Mouse (Mus musculus): Measurements from ENCODE around the gene Slc39a7. TPM values are rescaled to one million over a fixed set of nuclear protein-coding genes. Genes with fewer than 3 reads are reported as not detected.

Slc39a7 gene
- total and polyA plus RNA-seq, 2 experiments = 54.7 to 115 TPM

DNA sequence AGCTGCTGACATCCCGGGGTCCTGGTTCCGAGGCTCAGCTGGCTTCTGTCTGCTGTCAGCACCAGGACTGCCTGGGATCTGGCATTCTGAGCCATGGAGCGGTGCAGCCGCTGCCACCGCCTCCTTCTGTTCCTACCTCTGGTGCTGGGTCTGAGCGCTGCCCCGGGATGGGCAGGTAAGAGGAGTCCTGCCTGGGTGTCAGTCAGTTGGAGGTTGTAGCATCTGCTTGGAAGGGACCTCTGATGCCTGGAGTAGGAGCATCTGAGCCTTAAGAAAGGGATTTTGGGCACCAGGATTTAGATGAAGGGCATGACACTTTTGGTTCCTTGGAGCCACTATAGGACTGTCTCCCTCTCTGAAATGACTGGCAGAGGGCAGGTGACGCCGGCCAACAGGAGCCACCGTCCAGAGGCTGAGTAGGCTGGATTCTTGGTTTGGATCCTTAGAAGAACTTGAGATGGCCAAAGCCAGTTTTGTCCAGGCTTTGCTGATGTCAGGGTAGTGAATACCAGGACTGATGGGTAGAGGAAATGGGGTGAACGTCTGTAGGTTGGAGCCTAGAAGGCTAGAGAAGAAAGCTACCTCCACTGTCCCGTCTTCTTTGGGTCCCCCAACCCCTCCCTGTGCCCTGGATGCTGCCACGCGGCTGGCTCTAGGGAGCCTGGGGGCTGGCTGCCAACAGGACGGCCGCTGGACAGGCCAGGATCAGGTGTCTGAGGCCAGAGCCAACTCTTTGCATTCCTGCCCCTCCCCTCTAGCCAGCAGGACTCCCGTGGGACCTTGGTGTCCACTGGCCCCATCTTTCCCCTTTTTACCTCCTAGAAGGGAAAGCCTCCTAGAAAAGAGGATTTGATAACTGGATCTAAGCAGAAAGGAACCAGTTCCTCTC lies 8.3 kb upstream of the Slc39a7 start:
- DNase-seq (ENCODE audit: extremely low read depth, low read depth, low spot score) = no peak
- no peaks in the 10 kb centered on the region for H3K79me2 ChIP-seq (ENCODE audit: control insufficient read depth, insufficient read depth, low read length)

DNA sequence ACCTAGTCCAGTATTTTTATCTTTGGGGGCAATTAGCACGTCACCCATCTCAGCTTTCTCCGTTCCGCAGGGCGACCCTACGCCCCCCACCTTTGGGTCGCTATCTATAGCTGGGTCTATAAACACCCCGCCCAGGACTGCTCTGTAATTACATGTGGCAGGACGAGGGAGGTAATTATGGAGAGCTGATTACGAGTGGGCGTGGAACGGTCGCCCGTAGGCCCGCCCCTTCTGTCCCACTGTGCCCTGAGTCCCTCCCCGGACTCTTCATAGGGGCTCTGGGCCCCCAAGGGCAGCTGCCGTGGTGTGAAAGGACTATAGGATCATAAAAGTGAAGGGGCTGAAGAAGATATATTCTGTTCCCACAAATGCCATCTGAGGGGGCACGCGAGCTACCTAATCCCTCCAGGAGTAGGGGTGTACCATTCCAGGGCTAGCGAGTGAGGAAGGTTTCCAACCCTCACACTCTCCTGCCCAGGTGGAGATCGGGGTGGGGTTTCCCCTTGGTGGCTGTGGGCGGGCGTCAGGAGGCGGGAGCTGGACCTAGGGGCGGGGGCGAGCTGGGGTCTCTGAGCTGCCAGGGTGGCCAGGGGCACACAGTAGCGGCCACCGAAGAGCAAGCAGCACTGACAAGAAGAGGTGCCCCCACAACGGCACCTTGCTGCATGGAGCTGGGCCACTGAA lies 7.5 kb upstream of the Slc39a7 start, which contains the start of gene Col11a2:
Gene Col11a2, plus strand, starts transcription at position 560 of the 684 bp plus-strand sequence.
- H3K27ac ChIP-seq (replicated peaks; ENCODE audit: insufficient read depth, low read depth, low read length) = no peak within 1 kb of the TSS
- H3K9ac ChIP-seq (ENCODE audit: low read depth, low read length) = no peak within 1 kb of the TSS
- H3K79me2 ChIP-seq (ENCODE audit: control insufficient read depth, insufficient read depth, low read length) = no peaks in the 10 kb centered on the region
- H3K36me3 ChIP-seq (ENCODE audit: control insufficient read depth, insufficient read depth, low read length) = peaks cover 3% of the 10 kb centered on the region; the same call in 1 of the 2 replicates
- H3K4me1 ChIP-seq (ENCODE audit: control insufficient read depth, insufficient read depth, low read length) = no peaks in the 10 kb centered on the region
- no peaks in the 10 kb centered on the region for H3K27me3 ChIP-seq (ENCODE audit: control insufficient read depth, insufficient read depth, low read length)
- WGBS = 23% methylated on average over 28 of the region's 28 CpGs
- no peak within 1 kb of the TSS for H3K4me3 ChIP-seq (ENCODE audit: insufficient read depth, low read depth, low read length)
- no peak for DNase-seq (ENCODE audit: extremely low read depth, low read depth, low spot score)
- TF ChIP-seq POLR2A (IDR thresholded peaks at IDR 0.05; ENCODE audit: extremely low read depth, insufficient read depth, low read length) (no peak), CTCF (IDR thresholded peaks at IDR 0.05; ENCODE audit: low read depth, low read length) (no peak)

More for the DNA sequence above, 8.3 kb upstream of the Slc39a7 start:
- Histone ChIP-seq H3K4me3 (ENCODE audit: insufficient read depth, low read depth, low read length) (no peak overlapping the region), H3K36me3 (ENCODE audit: control insufficient read depth, insufficient read depth, low read length) (peaks cover 3% of the 10 kb centered on the region; the same call in 1 of the 2 replicates), H3K9ac (ENCODE audit: low read depth, low read length) (no peak overlapping the region), H3K27me3 (ENCODE audit: control insufficient read depth, insufficient read depth, low read length) (no peaks in the 10 kb centered on the region), H3K27ac (replicated peaks; ENCODE audit: insufficient read depth, low read depth, low read length) (no peak overlapping the region), H3K4me1 (ENCODE audit: control insufficient read depth, insufficient read depth, low read length) (no peaks in the 10 kb centered on the region)
- WGBS = 28% methylated on average over 17 of the region's 17 CpGs
- no peak for TF ChIP-seq POLR2A (IDR thresholded peaks at IDR 0.05; ENCODE audit: extremely low read depth, insufficient read depth, low read length)
- no peak for TF ChIP-seq CTCF (IDR thresholded peaks at IDR 0.05; ENCODE audit: low read depth, low read length)

DNA sequence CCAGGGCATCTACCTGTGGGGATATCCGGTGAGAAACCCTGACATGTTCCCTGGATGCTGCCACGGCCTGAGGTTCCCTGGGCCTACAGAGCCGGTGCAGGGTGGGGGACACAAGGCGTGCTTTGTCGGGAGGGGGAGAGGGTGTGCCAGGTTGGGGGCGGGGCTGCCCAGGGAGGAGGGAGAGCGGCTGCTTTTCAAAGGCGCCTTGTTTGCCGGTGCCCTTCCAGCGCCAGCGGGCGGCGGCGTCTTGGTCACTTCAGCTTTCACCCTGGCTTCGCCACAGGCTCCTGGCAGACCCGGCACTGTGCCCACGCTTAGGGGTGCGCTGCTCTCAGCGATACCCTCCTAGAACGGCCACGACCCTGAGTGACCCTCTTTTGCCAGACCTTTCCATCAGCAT lies 7.0 kb upstream of the Slc39a7 start:
- Histone ChIP-seq H3K27me3 (ENCODE audit: control insufficient read depth, insufficient read depth, low read length) (no peaks in the 10 kb centered on the region), H3K27ac (replicated peaks; ENCODE audit: insufficient read depth, low read depth, low read length) (no peak overlapping the region), H3K4me1 (ENCODE audit: control insufficient read depth, insufficient read depth, low read length) (no peaks in the 10 kb centered on the region), H3K9ac (ENCODE audit: low read depth, low read length) (no peak overlapping the region), H3K4me3 (ENCODE audit: insufficient read depth, low read depth, low read length) (no peak overlapping the region), H3K79me2 (ENCODE audit: control insufficient read depth, insufficient read depth, low read length) (no peaks in the 10 kb centered on the region), H3K36me3 (ENCODE audit: control insufficient read depth, insufficient read depth, low read length) (peaks cover 3% of the 10 kb centered on the region; the same call in 1 of the 2 replicates)
- WGBS = 43% methylated on average over 21 of the region's 21 CpGs
- DNase-seq (ENCODE audit: extremely low read depth, low read depth, low spot score) = no peak
- TF ChIP-seq CTCF (IDR thresholded peaks at IDR 0.05; ENCODE audit: low read depth, low read length) (no peak), POLR2A (IDR thresholded peaks at IDR 0.05; ENCODE audit: extremely low read depth, insufficient read depth, low read length) (no peak)

DNA sequence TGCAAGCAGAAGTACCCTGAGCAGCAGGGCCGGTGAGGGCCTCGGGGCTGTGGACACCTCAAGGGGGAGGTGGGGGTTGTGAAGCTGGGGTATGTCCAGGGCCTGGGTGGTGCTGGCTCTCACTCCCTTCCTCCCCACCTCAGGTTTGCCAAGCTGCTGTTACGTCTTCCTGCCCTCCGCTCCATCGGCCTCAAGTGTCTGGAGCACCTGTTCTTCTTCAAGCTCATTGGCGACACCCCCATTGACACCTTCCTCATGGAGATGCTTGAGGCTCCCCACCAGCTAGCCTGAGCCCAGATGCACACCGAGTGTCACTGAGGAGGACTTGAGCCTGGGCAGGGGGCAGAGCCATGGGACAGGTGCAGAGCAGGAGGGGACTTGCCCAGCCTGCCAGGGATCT lies 5.8 kb upstream of the Slc39a7 start:
- TF ChIP-seq CTCF (IDR thresholded peaks at IDR 0.05; ENCODE audit: low read depth, low read length) (no peak), POLR2A (IDR thresholded peaks at IDR 0.05; ENCODE audit: extremely low read depth, insufficient read depth, low read length) (no peak)
- H3K9ac ChIP-seq (ENCODE audit: low read depth, low read length) = no peak overlapping the region
- H3K27ac ChIP-seq (replicated peaks; ENCODE audit: insufficient read depth, low read depth, low read length) = no peak overlapping the region
- no peak for DNase-seq (ENCODE audit: extremely low read depth, low read depth, low spot score)
- 91% methylated on average over 7 of the region's 7 CpGs for WGBS
- no peak overlapping the region for H3K4me3 ChIP-seq (ENCODE audit: insufficient read depth, low read depth, low read length)
- H3K27me3 ChIP-seq (ENCODE audit: control insufficient read depth, insufficient read depth, low read length) = no peaks in the 10 kb centered on the region
- peaks cover 3% of the 10 kb centered on the region; the same call in 1 of the 2 replicates for H3K36me3 ChIP-seq (ENCODE audit: control insufficient read depth, insufficient read depth, low read length)
- peaks cover 6% of the 10 kb centered on the region for H3K4me1 ChIP-seq (ENCODE audit: control insufficient read depth, insufficient read depth, low read length)
- H3K79me2 ChIP-seq (ENCODE audit: control insufficient read depth, insufficient read depth, low read length) = peaks cover 7% of the 10 kb centered on the region; the same call in 1 of the 2 replicates

DNA sequence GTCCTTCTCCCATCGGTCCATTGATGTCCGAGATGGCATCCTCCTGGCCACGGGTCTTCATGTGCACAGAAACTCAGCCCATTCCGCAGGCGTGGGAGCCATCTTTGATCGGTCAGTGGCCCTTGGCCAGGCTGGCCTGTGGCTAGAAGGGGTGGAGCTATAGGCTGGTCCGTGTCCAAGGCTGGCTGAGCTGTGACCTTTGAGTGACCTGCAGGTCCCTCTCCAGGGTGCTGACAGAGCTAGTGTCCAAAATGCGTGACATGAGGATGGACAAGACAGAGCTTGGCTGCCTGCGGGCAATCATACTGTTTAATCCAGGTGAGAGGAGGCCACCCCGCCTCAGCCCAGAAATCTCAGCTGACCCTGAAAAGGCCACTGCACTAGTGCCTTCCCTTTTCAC lies 5.2 kb upstream of the Slc39a7 start:
- no peak overlapping the region for H3K4me3 ChIP-seq (ENCODE audit: insufficient read depth, low read depth, low read length)
- TF ChIP-seq CTCF (IDR thresholded peaks at IDR 0.05; ENCODE audit: low read depth, low read length) = no peak
- no peak for TF ChIP-seq POLR2A (IDR thresholded peaks at IDR 0.05; ENCODE audit: extremely low read depth, insufficient read depth, low read length)
- H3K4me1 ChIP-seq (ENCODE audit: control insufficient read depth, insufficient read depth, low read length) = peaks cover 6% of the 10 kb centered on the region
- H3K79me2 ChIP-seq (ENCODE audit: control insufficient read depth, insufficient read depth, low read length) = peaks cover 12% of the 10 kb centered on the region; the same call in 1 of the 2 replicates
- peaks cover 3% of the 10 kb centered on the region; the same call in 1 of the 2 replicates for H3K36me3 ChIP-seq (ENCODE audit: control insufficient read depth, insufficient read depth, low read length)
- H3K9ac ChIP-seq (ENCODE audit: low read depth, low read length) = no peak overlapping the region
- no peak overlapping the region for H3K27ac ChIP-seq (replicated peaks; ENCODE audit: insufficient read depth, low read depth, low read length)
- no peaks in the 10 kb centered on the region for H3K27me3 ChIP-seq (ENCODE audit: control insufficient read depth, insufficient read depth, low read length)
- peak; percentile 78 for DNase-seq (ENCODE audit: extremely low read depth, low read depth, low spot score)
- WGBS = 35% methylated on average over 10 of the region's 10 CpGs
